Mouse (Mus musculus) testis, adult 2 months (tissue): ENCODE results near the gene Msl3l2. TPM values are rescaled to one million over a fixed set of nuclear protein-coding genes. Genes with fewer than 3 reads are reported as not detected.

ENCODE experiments used
- H3K27ac ChIP-seq: fragments of 200-500 bp; 2 replicates; pipeline ENCODE4 v1.5.1; 2012; ENCODE audit warnings: low read depth, low read length; ENCODE audit not compliant: control insufficient read depth, insufficient read depth
- H3K27me3 ChIP-seq: fragments of 200-500 bp; 2 replicates; pipeline ENCODE4 v1.6.1; 2012; ENCODE audit warnings: mild to moderate bottlenecking, low read length, moderate library complexity; ENCODE audit not compliant: control insufficient read depth, insufficient read depth
- H3K36me3 ChIP-seq: fragments of 200-500 bp; 2 replicates; pipeline ENCODE4 v1.6.1; 2012; ENCODE audit warnings: mild to moderate bottlenecking, low read length; ENCODE audit not compliant: control insufficient read depth, insufficient read depth
- H3K4me1 ChIP-seq: fragments of 200-500 bp; 2 replicates; pipeline ENCODE4 v1.6.1; 2012; ENCODE audit warnings: low read length; ENCODE audit not compliant: control insufficient read depth, insufficient read depth
- H3K4me3 ChIP-seq: fragments of 200-500 bp; 2 replicates; pipeline ENCODE4 v1.5.1; 2012; ENCODE audit warnings: low read depth, mild to moderate bottlenecking, low read length, moderate library complexity, mixed read lengths; ENCODE audit not compliant: control insufficient read depth
- CTCF ChIP-seq: fragments of 200-500 bp; IDR thresholded peaks from 2 replicates; pipeline ENCODE4 v1.5.1; 2012; ENCODE audit warnings: low read depth, mild to moderate bottlenecking, inconsistent platforms, low read length, moderate library complexity; ENCODE audit not compliant: control insufficient read depth, insufficient read depth, insufficient replicate concordance
- POLR2A ChIP-seq: fragments of 200-500 bp; IDR thresholded peaks from 2 replicates; pipeline ENCODE4 v1.6.1; 2012; ENCODE audit warnings: low read depth, mild to moderate bottlenecking, inconsistent platforms, low read length, moderate library complexity; ENCODE audit not compliant: control insufficient read depth
- polyA plus RNA-seq: library from polyadenylated mRNA; depleted of rRNA; stranded (reverse); fragments of >200 nt; gene quantifications from 2 replicates; pipeline ENCODE4 v1.2.3, GENCODE M21; 2012; rRNA removed

Msl3l2 gene
- polyA plus RNA-seq, 1 experiment, result 71.3 TPM

DNA sequence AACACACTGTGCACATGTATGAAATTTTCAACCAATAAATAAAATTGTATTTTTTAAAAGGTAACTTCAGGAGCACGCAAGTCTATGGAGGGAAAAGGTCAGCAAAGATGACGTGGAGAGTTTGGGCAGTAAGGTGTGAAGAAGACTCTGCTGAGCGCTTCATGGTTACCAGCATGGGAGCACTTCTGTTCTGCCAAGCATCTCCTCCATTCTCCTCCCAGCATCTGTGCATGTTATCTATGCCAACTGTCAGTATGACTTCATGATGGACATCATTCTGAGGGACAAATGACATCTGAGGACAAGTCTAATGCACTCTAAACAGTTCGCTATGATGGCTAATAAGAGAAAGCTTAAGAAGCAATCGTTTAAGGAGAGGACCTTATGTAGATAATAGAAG lies 30.5 kb downstream of the Msl3l2 start:
- Histone ChIP-seq H3K27me3 (no peaks in the 10 kb centered on the region), H3K36me3 (no peaks in the 10 kb centered on the region), H3K27ac (no peak overlapping the region), H3K4me3 (no peak overlapping the region), H3K4me1 (no peaks in the 10 kb centered on the region)
- TF ChIP-seq CTCF (no peak), POLR2A (no peak)

DNA sequence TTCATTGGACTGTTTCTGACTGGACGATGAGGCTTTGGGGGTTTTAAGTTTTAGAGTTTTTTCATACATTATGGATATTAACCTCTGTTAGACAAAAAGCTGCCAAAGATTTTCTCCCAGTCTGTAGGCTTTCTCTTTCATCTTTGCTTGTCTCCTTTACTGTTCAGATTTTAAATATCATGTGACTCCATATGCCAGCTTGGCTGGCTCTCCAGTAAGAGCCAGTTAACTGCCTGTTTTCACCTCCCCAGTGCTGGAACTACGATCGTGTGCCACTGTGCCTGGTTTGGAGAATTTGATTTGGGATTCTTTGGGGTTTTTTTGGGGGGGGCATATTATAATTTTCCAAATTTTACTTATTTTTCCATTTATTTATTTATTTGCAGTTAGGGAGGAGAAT lies 42.2 kb downstream of the Msl3l2 start:
- no peaks in the 10 kb centered on the region for H3K4me1 ChIP-seq
- H3K27ac ChIP-seq, result no peak overlapping the region
- H3K27me3 ChIP-seq, result no peaks in the 10 kb centered on the region
- TF ChIP-seq CTCF, result no peak
- no peak overlapping the region for H3K4me3 ChIP-seq
- H3K36me3 ChIP-seq, result no peaks in the 10 kb centered on the region

DNA sequence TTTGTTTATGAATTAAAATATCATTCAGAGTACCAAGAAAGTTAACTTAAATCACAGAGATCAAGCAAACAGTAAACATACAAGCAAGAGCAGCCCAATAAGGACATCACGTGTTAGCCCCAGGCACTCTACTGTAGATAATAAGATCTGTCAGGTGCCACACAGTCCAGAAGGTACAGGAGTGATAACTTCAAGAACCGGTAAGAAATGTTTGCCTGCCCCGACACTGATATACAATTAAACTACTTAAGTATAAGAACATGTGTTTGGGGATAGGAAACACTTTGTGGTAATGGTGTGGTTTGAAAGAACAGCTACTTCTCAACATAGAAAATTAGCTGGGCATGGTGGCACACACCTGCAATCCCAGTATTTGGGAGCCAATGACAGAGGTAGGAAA lies 50.2 kb downstream of the Msl3l2 start:
- Histone ChIP-seq H3K4me3 (no peak overlapping the region), H3K27me3 (no peaks in the 10 kb centered on the region), H3K36me3 (no peaks in the 10 kb centered on the region), H3K4me1 (no peaks in the 10 kb centered on the region), H3K27ac (no peak overlapping the region)
- no peak for TF ChIP-seq CTCF
- no peak for TF ChIP-seq POLR2A

- no peaks in the 10 kb centered on the region for H3K4me1 ChIP-seq
- no peaks in the 10 kb centered on the region for H3K36me3 ChIP-seq
- no peaks in the 10 kb centered on the region for H3K27me3 ChIP-seq
- no peak for TF ChIP-seq POLR2A
- no peak for TF ChIP-seq CTCF
- H3K4me3 ChIP-seq, result no peak overlapping the region
- no peak overlapping the region for H3K27ac ChIP-seq
Measured at GRCm38 (mm10) chr10:56158207-56158606, 51.5 kb downstream of the Msl3l2 start.

GRCm38 (mm10) chr10:56158748-56159147 lies 52.0 kb downstream of the Msl3l2 start:
- no peak overlapping the region for H3K27ac ChIP-seq
- H3K4me1 ChIP-seq, result no peaks in the 10 kb centered on the region
- H3K27me3 ChIP-seq, result no peaks in the 10 kb centered on the region
- no peaks in the 10 kb centered on the region for H3K36me3 ChIP-seq
- TF ChIP-seq CTCF (no peak), POLR2A (no peak)
- no peak overlapping the region for H3K4me3 ChIP-seq

DNA sequence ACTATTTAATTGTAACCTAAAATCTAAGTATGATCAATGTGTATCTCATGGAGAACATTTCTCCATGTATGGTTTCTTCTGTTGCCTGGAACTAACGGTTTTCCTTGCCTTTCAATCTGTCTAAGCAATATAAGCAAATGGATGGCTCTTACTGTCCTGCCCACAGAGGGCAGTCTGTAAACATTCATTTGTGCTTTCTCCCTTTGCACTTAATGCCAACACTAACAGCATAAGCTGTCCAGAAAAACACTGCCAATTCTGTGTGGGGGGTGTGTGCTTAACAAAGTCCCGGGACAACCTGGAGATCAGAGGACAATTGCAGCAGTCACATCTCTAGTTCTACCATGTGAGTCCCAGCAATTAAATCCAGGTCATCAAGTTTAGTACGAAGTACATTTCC lies 57.7 kb downstream of the Msl3l2 start:
- TF ChIP-seq POLR2A, result no peak
- TF ChIP-seq CTCF, result no peak
- Histone ChIP-seq H3K36me3 (no peaks in the 10 kb centered on the region), H3K4me1 (no peaks in the 10 kb centered on the region), H3K27me3 (no peaks in the 10 kb centered on the region), H3K27ac (no peak overlapping the region), H3K4me3 (no peak overlapping the region)

DNA sequence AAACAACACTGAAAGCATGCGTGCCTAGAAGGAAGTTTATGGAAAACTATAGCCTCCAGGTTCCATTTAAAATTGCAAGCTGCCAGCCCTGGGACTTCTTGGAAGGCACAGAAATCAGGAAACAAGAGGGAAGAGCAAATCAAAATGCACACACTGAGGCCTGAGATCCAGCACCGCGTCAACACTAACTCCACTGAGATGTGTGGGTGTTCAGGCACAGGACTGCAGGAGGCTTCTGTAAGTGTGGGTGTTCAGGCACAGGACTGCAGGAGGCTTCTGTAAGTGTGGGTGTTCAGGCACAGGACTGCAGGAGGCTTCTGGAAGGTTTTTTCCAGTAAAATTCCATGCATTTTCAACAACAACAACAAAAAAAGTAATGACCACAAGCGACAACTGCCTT lies 59.0 kb downstream of the Msl3l2 start:
- H3K27ac ChIP-seq, result no peak overlapping the region
- no peak for TF ChIP-seq CTCF
- TF ChIP-seq POLR2A, result no peak
- H3K4me3 ChIP-seq, result no peak overlapping the region
- no peaks in the 10 kb centered on the region for H3K27me3 ChIP-seq
- H3K36me3 ChIP-seq, result no peaks in the 10 kb centered on the region
- H3K4me1 ChIP-seq, result no peaks in the 10 kb centered on the region

Other genes starting within 250 kb of the Msl3l2 start
- gene Tbc1d32, start 121.8 kb downstream of the Msl3l2 start, polyA plus RNA-seq, result 2.0 and 2.5 TPM in 2 replicates